Mouse (Mus musculus): ENCODE measurements around the gene Pth1r.
A peak's percentile ranks its signal among the peaks of the same experiment; 100 is the strongest.

The Pth1r gene

GRCm38 (mm10) chr9:110746961-110747360 is at the start of gene Pth1r:
Gene Pth1r, minus strand, starts transcription at chr9:110747145.
- no peak for DNase-seq

GRCm38 (mm10) chr9:110790462-110790861 is 43.5 kb upstream of the Pth1r start:
- no peak for DNase-seq

- no peak for DNase-seq
Observed at GRCm38 (mm10) chr9:110788169-110788568, 41.2 kb upstream of the Pth1r start.

- DNase-seq: no peak
Observed at GRCm38 (mm10) chr9:110783611-110784010, 36.7 kb upstream of the Pth1r start.

GRCm38 (mm10) chr9:110781731-110782130 is 34.8 kb upstream of the Pth1r start:
- peak; percentile 77 for DNase-seq

GRCm38 (mm10) chr9:110781256-110781721 is 34.3 kb upstream of the Pth1r start:
- peak; percentile 99 for DNase-seq

GRCm38 (mm10) chr9:110779242-110779913 is 32.4 kb upstream of the Pth1r start:
- DNase-seq: no peak

- DNase-seq: no peak
Observed at GRCm38 (mm10) chr9:110778559-110778958, 31.6 kb upstream of the Pth1r start.

GRCm38 (mm10) chr9:110778100-110778499 is 31.2 kb upstream of the Pth1r start:
- DNase-seq: no peak

GRCm38 (mm10) chr9:110775269-110776022 is 28.5 kb upstream of the Pth1r start:
- no peak for DNase-seq

GRCm38 (mm10) chr9:110774403-110775268 is 27.7 kb upstream of the Pth1r start:
- DNase-seq: no peak

- no peak for DNase-seq
Observed at GRCm38 (mm10) chr9:110772336-110772735, 25.4 kb upstream of the Pth1r start.

- no peak for DNase-seq
Observed at GRCm38 (mm10) chr9:110763405-110763804, 16.5 kb upstream of the Pth1r start.

GRCm38 (mm10) chr9:110762763-110763162 is 15.8 kb upstream of the Pth1r start:
- DNase-seq: no peak

- DNase-seq: no peak
Observed at GRCm38 (mm10) chr9:110760886-110761285, 13.9 kb upstream of the Pth1r start.

GRCm38 (mm10) chr9:110759265-110759664 is 12.3 kb upstream of the Pth1r start:
- DNase-seq: peak; percentile 35

GRCm38 (mm10) chr9:110758605-110759004 is 11.7 kb upstream of the Pth1r start:
- peak; percentile 35 for DNase-seq

- DNase-seq: no peak
Observed at GRCm38 (mm10) chr9:110757816-110758215, 10.9 kb upstream of the Pth1r start.

- no peak for DNase-seq
Observed at GRCm38 (mm10) chr9:110753773-110754172, 6.8 kb upstream of the Pth1r start.

GRCm38 (mm10) chr9:110752917-110753435 is 6.0 kb upstream of the Pth1r start:
- no peak for DNase-seq

GRCm38 (mm10) chr9:110751412-110751811 is 4.5 kb upstream of the Pth1r start:
- DNase-seq: no peak

GRCm38 (mm10) chr9:110750404-110751187 is 3.7 kb upstream of the Pth1r start:
- DNase-seq: no peak
